Mouse (Mus musculus): Measurements from ENCODE around the gene Prr9.

GRCm38 (mm10) chr3:92150631-92151277 is 27.0 kb upstream of the Prr9 start:
- TF ChIP-seq EP300 (IDR thresholded peaks at IDR 0.05; ENCODE audit: insufficient read depth, low read depth, low read length) = no peak
- peak; percentile 86 for TF ChIP-seq CTCF (IDR thresholded peaks at IDR 0.05)
- TF ChIP-seq POLR2A (IDR thresholded peaks at IDR 0.05; ENCODE audit: insufficient read depth, low read depth, low read length) = no peak

All from heart, adult 2 months (tissue).